Mouse (Mus musculus): ENCODE measurements around the gene Hnrnpdl.

GRCm38 (mm10) chr5:100047143-100047640 lies 7.7 kb upstream of the Hnrnpdl start:
- no peak for TF ChIP-seq CTCF (IDR thresholded peaks at IDR 0.05; ENCODE audit: low read depth)
- no peak for TF ChIP-seq EP300 (IDR thresholded peaks at IDR 0.05; ENCODE audit: low read depth)

Data from liver, embryonic 14.5 days (tissue).